Mouse (Mus musculus): ENCODE data around the gene Zfp207. TPM values are rescaled to one million over a fixed set of nuclear protein-coding genes. Genes with fewer than 3 reads are reported as not detected.
"Not testable (repeated sequence)": the region's sequence is repeated elsewhere in the genome, so short reads cannot be mapped to it uniquely, and the experiment has no call there.

The Zfp207 gene
- total RNA-seq, 2 experiments from 2014 or later, result 152 to 164 TPM

- DNase-seq (ENCODE audit: low spot score in 2 of 2), result not testable (repeated sequence)
Observed at GRCm38 (mm10) chr11:80407878-80408277, 24.8 kb downstream of the Zfp207 start.

- DNase-seq (ENCODE audit: low spot score in 2 of 2), result no peak
Observed at GRCm38 (mm10) chr11:80410377-80410776, 27.3 kb downstream of the Zfp207 start.

- DNase-seq (ENCODE audit: low spot score in 2 of 2), result no peak
Observed at GRCm38 (mm10) chr11:80417085-80417484, 34.0 kb downstream of the Zfp207 start.

GRCm38 (mm10) chr11:80419743-80420142, 36.7 kb downstream of the Zfp207 start:
- DNase-seq (ENCODE audit: low spot score in 2 of 2), result no peak

GRCm38 (mm10) chr11:80420202-80420984, 37.3 kb downstream of the Zfp207 start:
- no peak for DNase-seq (ENCODE audit: low spot score in 2 of 2)

GRCm38 (mm10) chr11:80421421-80422047, 38.5 kb downstream of the Zfp207 start:
- no peak for DNase-seq (ENCODE audit: low spot score in 2 of 2)

GRCm38 (mm10) chr11:80424691-80425090, 41.6 kb downstream of the Zfp207 start:
- DNase-seq (ENCODE audit: low spot score in 2 of 2), result no peak

- DNase-seq (ENCODE audit: low spot score in 2 of 2), result no peak
Observed at GRCm38 (mm10) chr11:80425247-80425778, 42.2 kb downstream of the Zfp207 start.

GRCm38 (mm10) chr11:80426029-80426813, 43.1 kb downstream of the Zfp207 start:
- DNase-seq (ENCODE audit: low spot score in 2 of 2), result not testable (repeated sequence)

- peak; percentile 94 to 96 for DNase-seq (ENCODE audit: low spot score in 2 of 2)
Observed at GRCm38 (mm10) chr11:80428381-80429008, 45.4 kb downstream of the Zfp207 start, which contains the start of gene Psmd11. TSS of gene Psmd11 (plus strand) at chr11:80428615.

- no peak for DNase-seq (ENCODE audit: low spot score in 2 of 2)
Observed at GRCm38 (mm10) chr11:80429009-80429475, 46.0 kb downstream of the Zfp207 start.

- no peak for DNase-seq (ENCODE audit: low spot score in 2 of 2)
Observed at GRCm38 (mm10) chr11:80429500-80430166, 46.6 kb downstream of the Zfp207 start.

GRCm38 (mm10) chr11:80430366-80430910, 47.4 kb downstream of the Zfp207 start:
- no peak for DNase-seq (ENCODE audit: low spot score in 2 of 2)

- no peak for DNase-seq (ENCODE audit: low spot score in 2 of 2)
Observed at GRCm38 (mm10) chr11:80446916-80447315, 63.8 kb downstream of the Zfp207 start.

GRCm38 (mm10) chr11:80449859-80450258, 66.8 kb downstream of the Zfp207 start:
- DNase-seq (ENCODE audit: low spot score in 2 of 2), result no peak

GRCm38 (mm10) chr11:80452242-80452641, 69.2 kb downstream of the Zfp207 start:
- no peak for DNase-seq (ENCODE audit: low spot score in 2 of 2)

GRCm38 (mm10) chr11:80453198-80453597, 70.1 kb downstream of the Zfp207 start:
- no peak for DNase-seq (ENCODE audit: low spot score in 2 of 2)
